Mouse (Mus musculus) spleen, adult 2 months (tissue): ENCODE data around the gene Gpc6. TPM values are rescaled to one million over a fixed set of nuclear protein-coding genes. Genes with fewer than 3 reads are reported as not detected.

ENCODE experiments used
- DNase-seq, 2 experiments: peaks; one replicate each; pipeline versions ENCODE4 v3.0.0 to v3.0.0-alpha.2; 2012 to 2021; ENCODE audit warnings: low spot score in 2 of 2, low read depth in 1 of 2
- H3K27ac ChIP-seq: fragments of 200-500 bp; 2 replicates; pipeline ENCODE4 v1.5.1; 2012; ENCODE audit warnings: low read length, inconsistent platforms; ENCODE audit not compliant: insufficient read depth
- H3K27me3 ChIP-seq: fragments of 200-500 bp; 2 replicates; pipeline ENCODE4 v1.6.1; 2012; ENCODE audit warnings: mild to moderate bottlenecking, moderate library complexity, low read length, inconsistent platforms; ENCODE audit not compliant: control insufficient read depth, insufficient read depth
- H3K36me3 ChIP-seq: fragments of 200-500 bp; 2 replicates; pipeline ENCODE4 v1.6.1; 2012; ENCODE audit warnings: mild to moderate bottlenecking, low read length, inconsistent platforms; ENCODE audit not compliant: control insufficient read depth, insufficient read depth
- H3K4me1 ChIP-seq: fragments of 200-500 bp; 2 replicates; pipeline ENCODE4 v1.6.1; 2011; ENCODE audit warnings: inconsistent platforms; ENCODE audit not compliant: control insufficient read depth, insufficient read depth, insufficient read length
- H3K4me3 ChIP-seq: fragments of 200-500 bp; 2 replicates; pipeline ENCODE4 v1.5.1; 2011; ENCODE audit warnings: mild to moderate bottlenecking, inconsistent platforms; ENCODE audit not compliant: insufficient read depth, insufficient read length; ENCODE audit errors: extremely low read depth
- CTCF ChIP-seq: fragments of 200-500 bp; IDR thresholded peaks from 2 replicates; pipeline ENCODE4 v1.5.1; 2011; ENCODE audit warnings: mild to moderate bottlenecking, inconsistent platforms; ENCODE audit not compliant: insufficient read depth, insufficient read length, insufficient replicate concordance; ENCODE audit errors: extremely low read depth
- POLR2A ChIP-seq: fragments of 200-500 bp; IDR thresholded peaks from 2 replicates; pipeline ENCODE4 v1.6.1; 2011; ENCODE audit warnings: low read depth, low read length, inconsistent platforms
- WGBS: fragments of 180-500 bp; shearing (Covaris S2); methylation state at CpG from one replicate; pipeline ENCODE4 v1.1.7; 2018; 5-methylcytosine and 5-hydroxymethylcytosine counted together
- polyA plus RNA-seq: library from polyadenylated mRNA; depleted of rRNA; stranded (reverse); fragments of >200 nt; gene quantifications from 2 replicates; pipeline ENCODE4 v1.2.3, GENCODE M21; 2012

Gpc6 gene
- polyA plus RNA-seq, 1 experiment = 0.67 TPM

DNA sequence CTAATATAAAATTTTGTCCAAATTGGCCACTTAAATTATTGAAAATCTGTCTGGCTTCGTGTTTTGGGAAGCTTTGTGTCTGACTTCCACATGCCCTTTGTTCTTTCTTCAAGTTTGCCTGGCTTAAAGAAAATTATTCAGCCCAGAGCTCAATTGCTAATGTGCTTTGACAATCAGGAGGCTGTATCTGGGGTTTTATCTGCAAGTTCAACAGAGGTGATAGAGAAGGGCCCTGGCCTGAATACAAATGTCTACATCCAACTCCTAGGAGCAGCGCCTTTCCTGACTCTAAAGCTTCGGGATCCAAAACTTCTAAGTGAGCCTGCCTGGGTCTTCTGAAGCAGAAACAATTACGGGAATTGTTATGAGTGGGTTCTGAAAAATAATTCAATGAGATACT, 739.7 kb downstream of the Gpc6 start:
- no peak overlapping the region for H3K27ac ChIP-seq
- no peak overlapping the region for H3K4me3 ChIP-seq
- H3K36me3 ChIP-seq = no peaks in the 10 kb centered on the region
- H3K27me3 ChIP-seq = no peaks in the 10 kb centered on the region
- no peaks in the 10 kb centered on the region for H3K4me1 ChIP-seq
- 87% methylated on average over 4 of the region's 4 CpGs for WGBS
- DNase-seq = no peak
- TF ChIP-seq POLR2A = no peak
- TF ChIP-seq CTCF = no peak

DNA sequence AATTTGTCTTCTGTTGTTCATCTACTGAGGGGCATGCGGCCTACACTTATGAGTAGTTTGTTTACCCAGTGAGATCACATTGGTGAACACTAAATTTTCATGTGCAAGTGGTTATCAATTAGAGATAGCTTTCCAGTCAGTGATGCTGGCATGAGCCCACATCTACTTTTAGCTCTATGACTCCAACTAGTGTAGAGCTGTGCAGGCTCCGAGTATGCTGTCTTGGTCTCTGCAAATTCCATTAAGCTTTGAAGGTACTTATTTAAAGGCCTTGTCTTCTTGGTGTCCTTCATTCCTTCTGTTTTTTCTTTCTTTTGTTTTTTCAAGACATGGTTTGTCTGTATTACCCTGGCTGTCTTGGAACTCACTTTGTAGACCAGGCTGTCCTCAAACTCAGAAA, 741.0 kb downstream of the Gpc6 start:
- Histone ChIP-seq H3K27ac (no peak overlapping the region), H3K4me1 (no peaks in the 10 kb centered on the region), H3K27me3 (no peaks in the 10 kb centered on the region), H3K36me3 (no peaks in the 10 kb centered on the region), H3K4me3 (no peak overlapping the region)
- DNase-seq = no peak
- 94% methylated on average over 2 of the region's 2 CpGs for WGBS
- no peak for TF ChIP-seq CTCF
- TF ChIP-seq POLR2A = no peak

DNA sequence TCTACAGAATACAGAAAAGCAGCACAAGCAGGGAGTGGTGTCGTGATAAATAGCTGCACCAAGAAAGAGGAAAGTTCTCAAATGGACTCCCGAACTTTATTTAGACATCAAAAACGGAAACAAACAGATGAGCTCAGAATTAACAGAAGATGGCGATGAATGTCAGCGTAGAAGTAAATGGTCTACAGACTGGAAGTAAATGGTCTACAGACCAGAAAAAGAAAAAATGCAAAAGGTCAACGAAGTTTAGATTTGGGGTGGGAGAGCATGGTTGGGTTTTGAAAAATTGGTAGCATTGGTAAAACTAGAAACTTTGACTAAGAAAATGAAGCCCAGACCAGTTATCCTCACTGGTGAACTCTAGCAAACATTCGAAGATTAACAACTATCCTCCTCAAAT, 748.4 kb downstream of the Gpc6 start:
- no peaks in the 10 kb centered on the region for H3K4me1 ChIP-seq
- H3K36me3 ChIP-seq = no peaks in the 10 kb centered on the region
- no peak overlapping the region for H3K4me3 ChIP-seq
- no peak overlapping the region for H3K27ac ChIP-seq
- WGBS = 89% methylated on average over 7 of the region's 7 CpGs
- DNase-seq = no peak
- H3K27me3 ChIP-seq = no peaks in the 10 kb centered on the region
- no peak for TF ChIP-seq POLR2A

DNA sequence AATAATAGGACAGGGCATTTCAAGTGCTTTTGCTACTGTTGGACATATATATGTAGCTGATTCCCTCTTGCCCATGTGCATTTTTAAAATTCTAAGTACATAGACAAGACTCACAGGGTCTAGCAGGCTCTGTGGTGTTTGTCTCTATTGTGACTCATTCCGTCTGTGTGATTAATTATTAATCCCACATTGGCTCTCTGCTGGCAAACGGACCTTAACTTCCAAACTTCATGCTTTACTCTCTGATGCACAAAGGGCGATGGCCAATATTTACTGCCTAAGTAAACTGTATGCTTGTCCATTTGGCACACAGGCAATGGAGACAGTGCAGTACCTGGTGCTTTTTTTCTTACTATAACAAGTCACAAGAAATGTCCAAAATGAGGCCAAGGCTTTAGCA, 749.4 kb downstream of the Gpc6 start:
- no peaks in the 10 kb centered on the region for H3K27me3 ChIP-seq
- 87% methylated on average over 3 of the region's 3 CpGs for WGBS
- no peaks in the 10 kb centered on the region for H3K4me1 ChIP-seq
- H3K27ac ChIP-seq = no peak overlapping the region
- TF ChIP-seq CTCF = no peak
- no peak for TF ChIP-seq POLR2A
- H3K36me3 ChIP-seq = no peaks in the 10 kb centered on the region
- no peak for DNase-seq
- no peak overlapping the region for H3K4me3 ChIP-seq

DNA sequence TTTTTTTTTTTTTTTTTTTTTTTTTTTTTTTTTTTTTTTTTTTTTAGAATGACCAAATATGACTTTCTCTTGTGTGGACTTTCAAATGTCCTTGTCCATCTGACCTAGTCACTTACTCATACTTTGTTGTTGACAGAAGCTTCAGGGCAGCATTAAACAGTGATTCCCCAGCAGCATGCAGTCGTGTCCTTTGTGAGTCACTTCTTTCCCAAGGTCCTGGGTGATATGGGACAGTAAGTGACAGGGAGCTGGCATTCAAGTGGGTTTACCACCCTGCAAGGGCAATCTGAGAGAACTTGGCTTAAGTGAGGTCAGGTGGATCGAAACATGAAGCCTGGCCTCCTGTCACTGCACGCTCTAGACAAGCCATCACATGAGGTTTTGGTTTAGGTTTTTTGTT, 754.8 kb downstream of the Gpc6 start:
- Histone ChIP-seq H3K4me3 (no peak overlapping the region), H3K27me3 (no peaks in the 10 kb centered on the region), H3K27ac (no peak overlapping the region), H3K4me1 (no peaks in the 10 kb centered on the region), H3K36me3 (no peaks in the 10 kb centered on the region)
- 80% methylated on average over 3 of the region's 3 CpGs for WGBS
- DNase-seq = no peak
- TF ChIP-seq CTCF = no peak
- TF ChIP-seq POLR2A = no peak

DNA sequence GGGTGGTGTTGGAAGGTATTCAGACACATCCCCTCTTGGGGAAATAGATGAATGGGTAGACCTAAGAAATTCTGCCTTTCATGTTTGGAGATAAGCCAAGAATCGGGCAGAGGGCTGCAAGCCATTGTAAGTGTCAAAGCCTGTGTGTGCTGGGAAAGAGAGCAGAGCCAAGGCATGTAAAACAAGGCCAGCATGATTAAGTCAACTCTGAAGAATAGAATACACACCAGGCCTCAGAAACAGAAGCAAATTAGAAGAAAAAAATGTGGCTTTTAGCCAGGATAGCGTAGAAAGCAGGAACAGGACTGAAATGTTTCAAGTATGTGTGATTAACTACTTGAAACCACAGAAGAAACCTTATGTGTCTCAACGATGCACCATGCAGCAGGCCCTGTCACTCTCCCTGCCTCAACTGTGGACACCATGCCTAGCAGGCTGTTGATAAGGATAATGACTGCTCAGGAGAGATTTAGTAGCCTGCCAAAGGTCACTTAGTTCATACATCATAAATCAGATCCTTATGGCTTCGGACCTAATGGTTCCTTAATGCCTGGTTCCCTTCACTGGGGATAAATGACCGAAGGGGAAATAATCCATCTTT, 756.3 kb downstream of the Gpc6 start:
- TF ChIP-seq POLR2A (no peak), CTCF (no peak)

DNA sequence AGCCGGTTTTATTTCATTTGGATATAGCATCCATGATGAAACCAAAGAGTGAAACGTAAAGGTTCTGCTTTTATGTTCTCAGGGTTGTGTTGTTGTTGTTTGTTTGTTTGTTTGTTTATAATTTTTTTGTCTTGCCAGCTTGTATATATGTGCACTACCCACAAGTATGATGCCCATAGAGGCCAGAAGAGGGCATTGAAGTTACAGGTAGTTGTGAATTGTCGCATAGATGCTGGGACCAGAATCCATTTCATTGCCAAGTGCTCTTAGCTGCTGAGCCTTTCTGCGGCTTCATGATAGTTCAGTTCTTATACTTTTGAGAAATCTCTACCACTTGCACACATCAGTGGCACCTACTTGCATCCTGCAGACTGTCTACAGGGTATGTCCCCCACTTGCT, 758.0 kb downstream of the Gpc6 start:
- H3K27me3 ChIP-seq = no peaks in the 10 kb centered on the region
- no peaks in the 10 kb centered on the region for H3K36me3 ChIP-seq
- WGBS = 90% methylated on average over 4 of the region's 4 CpGs
- H3K27ac ChIP-seq = no peak overlapping the region
- DNase-seq = no peak
- TF ChIP-seq CTCF = no peak
- no peak for TF ChIP-seq POLR2A
- H3K4me1 ChIP-seq = no peaks in the 10 kb centered on the region
- no peak overlapping the region for H3K4me3 ChIP-seq

More for the DNA sequence above, 756.3 kb downstream of the Gpc6 start:
- no peak overlapping the region for H3K27ac ChIP-seq
- H3K4me1 ChIP-seq = no peaks in the 10 kb centered on the region
- DNase-seq = no peak
- no peak overlapping the region for H3K4me3 ChIP-seq
- 39% methylated on average over 5 of the region's 5 CpGs for WGBS
- no peaks in the 10 kb centered on the region for H3K27me3 ChIP-seq
- no peaks in the 10 kb centered on the region for H3K36me3 ChIP-seq
